Mouse (Mus musculus) limb, embryonic 10.5 days (tissue): ENCODE data around the gene Smim22. TPM values are rescaled to one million over a fixed set of nuclear protein-coding genes. Genes with fewer than 3 reads are reported as not detected.

Source experiments
- DNase-seq: peaks from one replicate; pipeline ENCODE4 v3.0.0-alpha.2; 2017; ENCODE audit warnings: low spot score
- H3K27ac ChIP-seq: fragments of 300-500 bp; sonication (generic); 2 replicates; pipeline ENCODE4 v1.5.1; 2016; ENCODE audit warnings: mild to moderate bottlenecking
- H3K27me3 ChIP-seq: fragments of 300-500 bp; sonication (generic); 2 replicates; pipeline ENCODE4 v1.6.1; 2016; ENCODE audit warnings: low read depth, mild to moderate bottlenecking; ENCODE audit not compliant: poor library complexity, severe bottlenecking
- H3K36me3 ChIP-seq: fragments of 300-500 bp; sonication (generic); 2 replicates; pipeline ENCODE4 v1.6.1; 2016; ENCODE audit warnings: mild to moderate bottlenecking, moderate library complexity
- H3K4me1 ChIP-seq: fragments of 300-500 bp; sonication (generic); 2 replicates; pipeline ENCODE4 v1.6.1; 2016
- H3K4me3 ChIP-seq: fragments of 300-500 bp; sonication (generic); 2 replicates; pipeline ENCODE4 v1.5.1; 2016; ENCODE audit warnings: mild to moderate bottlenecking, moderate library complexity
- H3K9me3 ChIP-seq: fragments of 300-500 bp; sonication (generic); replicated peaks from 2 replicates; pipeline ENCODE4 v1.6.1; 2016; ENCODE audit warnings: mild to moderate bottlenecking
- WGBS: fragments of 180-500 bp; shearing (Covaris S2); methylation state at CpG from one replicate; pipeline ENCODE4 v1.1.7; 2016; 5-methylcytosine and 5-hydroxymethylcytosine counted together
- polyA plus RNA-seq: library from polyadenylated mRNA; unstranded; fragments of >200 nt; fragmentation: Nextera tagmentation; extraction: Ambion mirVana; gene quantifications from 2 replicates; pipeline ENCODE4 v1.2.1, GENCODE M21; 2016

The Smim22 gene
- polyA plus RNA-seq, 1 experiment from 2014 or later, result 1.6 TPM

- 1% methylated on average over 63 of the region's 63 CpGs for WGBS
- no peaks in the 10 kb centered on the region for H3K9me3 ChIP-seq
- H3K4me3 ChIP-seq, result peak within 1 kb of the TSS; percentile 72
- no peaks in the 10 kb centered on the region for H3K27me3 ChIP-seq
- H3K36me3 ChIP-seq, result peaks cover 60% of the 10 kb centered on the region
- H3K4me1 ChIP-seq, result peaks cover 14% of the 10 kb centered on the region
- peak within 1 kb of the TSS; percentile 82 for H3K27ac ChIP-seq
- peak; percentile 98 for DNase-seq
Observed at GRCm38 (mm10) chr16:5013054-5013838, 6.2 kb downstream of the Smim22 start, which contains the start of gene Rogdi. TSS of gene Rogdi (minus strand) at chr16:5013553.

- Histone ChIP-seq H3K36me3 (peaks cover 66% of the 10 kb centered on the region), H3K4me3 (no peak overlapping the region), H3K9me3 (no peaks in the 10 kb centered on the region), H3K27ac (no peak overlapping the region), H3K27me3 (no peaks in the 10 kb centered on the region), H3K4me1 (peaks cover 14% of the 10 kb centered on the region)
- no peak for DNase-seq
- 88% methylated on average over 4 of the region's 4 CpGs for WGBS
Observed at GRCm38 (mm10) chr16:5014578-5014977, 7.5 kb downstream of the Smim22 start.

- 97% methylated on average over 3 of the region's 3 CpGs for WGBS
Observed at GRCm38 (mm10) chr16:5024021-5024420, 16.9 kb downstream of the Smim22 start.

GRCm38 (mm10) chr16:5029847-5030246, 22.8 kb downstream of the Smim22 start:
- Histone ChIP-seq H3K27ac (no peak overlapping the region), H3K4me3 (no peak overlapping the region), H3K4me1 (no peaks in the 10 kb centered on the region), H3K9me3 (no peaks in the 10 kb centered on the region), H3K36me3 (peaks cover 100% of the 10 kb centered on the region), H3K27me3 (no peaks in the 10 kb centered on the region)
- 75% methylated on average over 2 of the region's 2 CpGs for WGBS
- DNase-seq, result no peak

More at GRCm38 (mm10) chr16:5024021-5024420, 16.9 kb downstream of the Smim22 start:
- H3K4me3 ChIP-seq, result no peak overlapping the region
- H3K27me3 ChIP-seq, result no peaks in the 10 kb centered on the region
- H3K36me3 ChIP-seq, result peaks cover 100% of the 10 kb centered on the region
- no peak for DNase-seq
- no peak overlapping the region for H3K27ac ChIP-seq
- H3K4me1 ChIP-seq, result no peaks in the 10 kb centered on the region
- no peaks in the 10 kb centered on the region for H3K9me3 ChIP-seq

- 94% methylated on average over 3 of the region's 3 CpGs for WGBS
- no peak for DNase-seq
Observed at GRCm38 (mm10) chr16:5035591-5035990, 28.5 kb downstream of the Smim22 start.

GRCm38 (mm10) chr16:5036649-5037234, 29.7 kb downstream of the Smim22 start:
- Histone ChIP-seq H3K27ac (no peak overlapping the region), H3K9me3 (no peaks in the 10 kb centered on the region), H3K4me1 (no peaks in the 10 kb centered on the region), H3K36me3 (peaks cover 99% of the 10 kb centered on the region), H3K4me3 (no peak overlapping the region), H3K27me3 (no peaks in the 10 kb centered on the region)
- DNase-seq, result no peak
- WGBS, result 94% methylated on average over 5 of the region's 5 CpGs

More at GRCm38 (mm10) chr16:5035591-5035990, 28.5 kb downstream of the Smim22 start:
- Histone ChIP-seq H3K27ac (no peak overlapping the region), H3K9me3 (no peaks in the 10 kb centered on the region), H3K4me1 (no peaks in the 10 kb centered on the region), H3K36me3 (peaks cover 99% of the 10 kb centered on the region), H3K27me3 (no peaks in the 10 kb centered on the region), H3K4me3 (no peak overlapping the region)

GRCm38 (mm10) chr16:5045322-5045721, 38.2 kb downstream of the Smim22 start:
- Histone ChIP-seq H3K27ac (no peak overlapping the region), H3K4me1 (peaks cover 10% of the 10 kb centered on the region), H3K4me3 (no peak overlapping the region), H3K9me3 (no peaks in the 10 kb centered on the region), H3K36me3 (peaks cover 75% of the 10 kb centered on the region), H3K27me3 (no peaks in the 10 kb centered on the region)
- DNase-seq, result no peak
- WGBS, result 94% methylated on average over 3 of the region's 3 CpGs

GRCm38 (mm10) chr16:5049182-5049773, 42.2 kb downstream of the Smim22 start:
- WGBS, result under 1% methylated on average over 38 of the region's 38 CpGs
- Histone ChIP-seq H3K4me1 (peaks cover 21% of the 10 kb centered on the region), H3K4me3 (peak overlapping the region; percentile 98), H3K36me3 (peaks cover 53% of the 10 kb centered on the region), H3K9me3 (no peaks in the 10 kb centered on the region), H3K27ac (peak overlapping the region; percentile 93), H3K27me3 (no peaks in the 10 kb centered on the region)
- DNase-seq, result no peak

GRCm38 (mm10) chr16:5049774-5050234, 42.7 kb downstream of the Smim22 start, which contains the start of the genes Glyr1 and Ubn1:
TSS of gene Glyr1 (minus strand) at chr16:5049863.
TSS of gene Ubn1 (plus strand) at chr16:5050057.
- no peaks in the 10 kb centered on the region for H3K9me3 ChIP-seq
- H3K4me3 ChIP-seq, result peak within 1 kb of the TSS; percentile 98
- H3K27me3 ChIP-seq, result no peaks in the 10 kb centered on the region
- WGBS, result under 1% methylated on average over 56 of the region's 56 CpGs
- peak; percentile 99 for DNase-seq
- H3K27ac ChIP-seq, result peak within 1 kb of the TSS; percentile 93
- H3K36me3 ChIP-seq, result peaks cover 51% of the 10 kb centered on the region
- H3K4me1 ChIP-seq, result peaks cover 21% of the 10 kb centered on the region

GRCm38 (mm10) chr16:5050251-5051110, 43.4 kb downstream of the Smim22 start:
- Histone ChIP-seq H3K4me1 (peaks cover 21% of the 10 kb centered on the region), H3K4me3 (peak overlapping the region; percentile 98), H3K9me3 (no peaks in the 10 kb centered on the region), H3K27ac (peak overlapping the region; percentile 93), H3K36me3 (peaks cover 51% of the 10 kb centered on the region), H3K27me3 (no peaks in the 10 kb centered on the region)
- under 1% methylated on average over 78 of the region's 78 CpGs for WGBS
- peak; percentile 80 for DNase-seq
